Mouse (Mus musculus): ENCODE results near the gene Mast4.

DNA sequence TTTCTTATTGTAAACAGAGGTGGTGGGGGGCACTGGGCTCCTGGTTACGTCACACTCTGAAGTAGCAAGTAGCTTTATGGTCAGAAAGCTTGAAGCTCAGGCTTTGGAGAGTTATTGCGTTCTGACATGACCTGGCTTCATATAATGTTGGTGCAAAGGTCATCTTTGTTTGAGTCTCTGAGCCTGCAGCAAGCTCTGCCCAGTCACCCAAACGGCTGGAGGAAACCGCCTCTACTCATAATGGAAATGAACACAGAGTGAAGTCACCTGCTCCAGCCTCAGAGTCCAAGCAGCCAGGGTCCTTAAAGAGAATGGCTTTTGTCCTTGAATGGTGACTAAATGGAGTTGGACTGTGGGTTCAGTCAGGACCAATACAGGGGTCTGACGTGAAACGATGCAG lies 529.1 kb downstream of the Mast4 start:
- TF ChIP-seq SIN3A (IDR thresholded peaks at IDR 0.05; ENCODE audit: low read length) (no peak), TCF12 (IDR thresholded peaks at IDR 0.05; ENCODE audit: low read depth, low read length) (no peak), CHD1 (IDR thresholded peaks at IDR 0.05; ENCODE audit: low read depth, low read length) (no peak), BHLHE40 (IDR thresholded peaks at IDR 0.05; ENCODE audit: low read depth, low read length) (no peak), CTCF (conservative IDR thresholded peaks at IDR 0.05 in 1 of 2, IDR thresholded peaks at IDR 0.05 in 1 of 2; ENCODE audit: low read depth in 2 of 2, low read length in 2 of 2) (no peak), EP300 (IDR thresholded peaks at IDR 0.05; ENCODE audit: low read length) (no peak)

Data from CH12.LX (cell line).